Mouse (Mus musculus): Measurements from ENCODE around the gene Bik.

GRCm38 (mm10) chr15:83527092-83527437, 403 bp downstream of the Bik start:
- TF ChIP-seq CTCF (IDR thresholded peaks at IDR 0.05; ENCODE audit: insufficient read depth, low read length) (no peak), POLR2A (IDR thresholded peaks at IDR 0.05; ENCODE audit: borderline replicate concordance, extremely low read depth, low read depth, low read length) (no peak)

All from lung, adult 2 months (tissue).